Mouse (Mus musculus) frontal cortex, adult 2 months (tissue): ENCODE measurements at regions not wholly inside any gene's neighbourhood (a gene's known extent, or its start where the extent isn't known, plus 50 kb on each side); places are given as distances from the start of the nearest gene placed in this dataset.
A peak's percentile ranks its signal among the peaks of the same experiment; 100 is the strongest.

ENCODE experiments used
- DNase-seq, 2 experiments: peaks; one replicate each; pipeline ENCODE4 v3.0.0; 2022; ENCODE audit warnings: low spot score in 1 of 2; ENCODE audit errors: extremely low spot score in 1 of 2

DNA sequence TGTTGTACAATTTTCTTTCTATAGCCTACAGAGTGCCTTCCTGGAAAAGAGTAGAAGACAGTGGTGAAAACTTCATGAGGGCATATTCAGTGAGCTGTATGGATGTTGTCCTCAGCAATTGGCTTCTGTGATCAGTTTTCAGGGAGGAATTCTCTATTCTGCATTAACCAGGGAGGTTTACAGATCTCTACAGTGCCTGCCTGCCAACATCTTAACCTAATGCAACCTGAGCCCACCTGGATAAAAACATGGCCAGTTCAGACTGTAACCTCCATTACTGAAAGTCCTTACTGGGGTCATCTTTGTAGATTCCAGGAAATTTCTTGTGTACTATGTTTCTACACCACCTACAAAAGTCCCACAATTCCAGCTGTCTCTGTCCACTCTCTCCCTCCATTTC, 791.4 kb upstream of the Nectin3 start:
- DNase-seq = no peak

DNA sequence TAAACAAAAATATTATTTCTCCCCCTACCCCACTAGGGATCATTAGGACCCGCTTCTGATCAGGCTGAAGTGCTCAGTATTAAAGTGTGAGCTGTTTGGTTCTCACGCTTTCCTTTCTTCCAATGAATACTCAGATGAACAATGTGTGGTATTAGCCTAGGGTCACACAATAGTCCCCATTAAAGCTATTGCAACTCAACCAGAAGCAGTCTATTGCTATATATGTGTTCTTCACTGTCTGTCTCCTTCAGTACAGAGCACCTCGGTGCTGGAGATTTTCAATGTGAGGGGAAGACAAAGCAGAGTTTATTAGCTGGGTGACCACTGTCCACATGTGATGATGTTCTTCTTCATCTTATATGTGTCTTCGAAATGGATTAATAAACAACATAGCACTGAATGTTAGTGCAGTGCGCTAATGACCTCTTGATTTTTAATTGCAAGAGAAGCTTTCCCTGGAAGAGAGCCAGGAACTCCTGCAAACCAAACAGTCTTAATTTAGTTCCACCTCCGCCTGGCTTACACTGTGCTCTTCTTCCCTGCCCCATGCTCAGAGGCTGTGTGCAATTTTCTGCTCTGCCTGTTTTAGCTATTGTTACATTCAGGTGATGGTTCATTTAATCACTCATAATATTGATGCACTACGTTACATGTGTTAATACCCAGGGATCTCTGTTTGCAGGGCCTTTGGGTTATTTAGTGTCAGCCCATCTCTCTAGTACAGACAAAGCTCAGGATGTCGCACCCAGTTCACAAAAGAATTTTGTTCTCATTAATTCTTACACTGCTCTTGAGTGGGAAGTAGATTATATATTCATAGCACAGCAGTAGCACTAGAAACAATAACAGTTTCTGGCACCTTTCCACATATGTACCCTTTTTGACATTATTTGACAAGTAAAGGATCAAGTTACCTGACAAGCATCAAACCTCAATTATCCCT, 768.7 kb upstream of the Nectin3 start:
- DNase-seq = peak in 1 of 2 experiments; percentile 34
